Mouse (Mus musculus) ES-Bruce4 (cell line): Measurements from ENCODE around the gene Sec14l1. TPM values are rescaled to one million over a fixed set of nuclear protein-coding genes. Genes with fewer than 3 reads are reported as not detected.

Experiments used
- H3K27ac ChIP-seq: 2 replicates; pipeline ENCODE4 v1.5.1; 2012; ENCODE audit warnings: low read length, inconsistent platforms; ENCODE audit not compliant: insufficient read depth
- H3K27me3 ChIP-seq: 2 replicates; pipeline ENCODE4 v1.6.1; 2012; ENCODE audit warnings: mild to moderate bottlenecking, low read length, inconsistent platforms; ENCODE audit not compliant: control insufficient read depth, poor library complexity, insufficient read depth, severe bottlenecking
- H3K36me3 ChIP-seq: 2 replicates; pipeline ENCODE4 v1.6.1; 2012; ENCODE audit warnings: inconsistent platforms, mild to moderate bottlenecking, low read length, moderate library complexity; ENCODE audit not compliant: control insufficient read depth, poor library complexity, insufficient read depth, severe bottlenecking
- H3K4me1 ChIP-seq: one replicate; pipeline ENCODE4 v1.8.1; 2011; ENCODE audit warnings: low read length; ENCODE audit not compliant: control insufficient read depth, insufficient read depth
- H3K4me3 ChIP-seq: 2 replicates; pipeline ENCODE4 v1.5.1; 2011; ENCODE audit warnings: low read depth, mild to moderate bottlenecking, low read length
- H3K9ac ChIP-seq: 2 replicates; pipeline ENCODE4 v1.6.1; 2012; ENCODE audit warnings: low read depth, mild to moderate bottlenecking, inconsistent platforms; ENCODE audit not compliant: poor library complexity, severe bottlenecking
- H3K9me3 ChIP-seq: replicated peaks from 2 replicates; pipeline ENCODE4 v1.6.1; 2012; ENCODE audit warnings: mild to moderate bottlenecking, low read length, inconsistent platforms; ENCODE audit not compliant: control insufficient read depth, poor library complexity, insufficient read depth, severe bottlenecking
- CTCF ChIP-seq: IDR thresholded peaks from one replicate; pipeline ENCODE4 v1.8.1; 2011; ENCODE audit warnings: low read depth, low read length
- EP300 ChIP-seq: IDR thresholded peaks from 2 replicates; pipeline ENCODE4 v1.6.1; 2011; ENCODE audit warnings: low read depth, low read length; ENCODE audit not compliant: insufficient read depth
- POLR2A ChIP-seq: IDR thresholded peaks from one replicate; pipeline ENCODE4 v1.8.1; 2011; ENCODE audit warnings: low read length; ENCODE audit not compliant: insufficient read depth
- polyA plus RNA-seq: library from polyadenylated mRNA; stranded (reverse); fragments of >200 nt; gene quantifications from 2 replicates; pipeline ENCODE4 v1.2.4, GENCODE M21; 2011; ENCODE audit warnings: low read depth; ENCODE audit not compliant: missing spikeins, insufficient read depth, insufficient read length

Sec14l1 gene
- polyA plus RNA-seq, 1 experiment: 77.7 TPM

GRCm38 (mm10) chr11:117148893-117149685 is 34.1 kb downstream of the Sec14l1 start:
- Histone ChIP-seq H3K9ac (no peak overlapping the region), H3K4me1 (peaks cover 3% of the 10 kb centered on the region), H3K9me3 (no peaks in the 10 kb centered on the region), H3K27me3 (no peaks in the 10 kb centered on the region), H3K27ac (no peak overlapping the region), H3K4me3 (no peak overlapping the region), H3K36me3 (peaks cover 26% of the 10 kb centered on the region)
- TF ChIP-seq POLR2A (no peak), CTCF (no peak), EP300 (no peak)

DNA sequence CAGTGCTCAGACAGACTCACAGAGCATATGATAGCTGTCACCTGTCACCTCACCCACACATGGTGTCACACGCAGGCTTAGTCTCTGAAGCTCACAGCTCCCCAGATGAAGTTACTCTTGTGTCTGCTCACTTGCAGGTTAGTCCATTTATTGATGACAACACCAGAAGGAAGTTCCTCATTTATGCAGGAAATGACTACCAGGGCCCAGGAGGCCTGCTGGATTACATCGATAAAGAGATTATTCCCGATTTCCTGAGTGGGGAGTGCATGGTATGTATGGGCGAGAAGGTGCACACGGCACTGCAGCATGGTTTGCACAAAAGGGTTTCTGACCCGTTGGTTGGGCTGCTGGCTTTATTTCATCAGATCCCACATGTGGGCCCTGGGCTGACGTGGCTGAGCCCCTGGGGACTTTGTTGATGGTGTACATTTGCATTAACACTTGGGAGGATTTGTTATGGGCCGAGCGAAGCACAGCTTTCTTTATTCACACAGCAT is 35.5 kb downstream of the Sec14l1 start:
- no peaks in the 10 kb centered on the region for H3K27me3 ChIP-seq
- H3K36me3 ChIP-seq: peaks cover 15% of the 10 kb centered on the region
- H3K4me3 ChIP-seq: no peak overlapping the region
- no peaks in the 10 kb centered on the region for H3K9me3 ChIP-seq
- H3K9ac ChIP-seq: no peak overlapping the region
- H3K27ac ChIP-seq: no peak overlapping the region
- peaks cover 3% of the 10 kb centered on the region for H3K4me1 ChIP-seq
- TF ChIP-seq CTCF (no peak), POLR2A (no peak), EP300 (no peak)

DNA sequence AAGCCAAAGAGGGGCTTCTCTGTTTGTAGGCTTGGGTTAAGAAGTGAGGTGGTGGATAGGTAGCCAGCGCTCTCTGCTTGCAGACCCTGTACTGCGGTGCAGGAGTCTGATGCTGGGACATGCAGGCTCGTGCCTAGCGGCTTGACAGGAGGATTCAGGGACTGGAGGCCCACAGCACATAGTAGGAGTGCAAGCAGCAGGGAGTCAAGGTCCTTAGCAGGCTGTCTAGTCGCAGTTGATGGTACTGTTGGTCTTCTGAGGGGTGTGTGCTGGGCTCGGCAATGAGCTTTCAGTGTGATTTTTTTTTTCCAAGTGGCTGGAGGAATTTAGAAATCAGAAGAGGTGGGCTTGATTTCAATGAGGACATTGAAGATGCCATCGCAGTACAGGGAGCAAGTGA is 36.5 kb downstream of the Sec14l1 start:
- Histone ChIP-seq H3K9me3 (no peaks in the 10 kb centered on the region), H3K27me3 (no peaks in the 10 kb centered on the region), H3K36me3 (peaks cover 15% of the 10 kb centered on the region), H3K9ac (no peak overlapping the region), H3K4me3 (no peak overlapping the region), H3K27ac (no peak overlapping the region), H3K4me1 (peaks cover 2% of the 10 kb centered on the region)
- TF ChIP-seq CTCF (no peak), POLR2A (no peak), EP300 (no peak)

GRCm38 (mm10) chr11:117152541-117152940 is 37.6 kb downstream of the Sec14l1 start:
- Histone ChIP-seq H3K9me3 (no peaks in the 10 kb centered on the region), H3K9ac (no peak overlapping the region), H3K36me3 (peaks cover 15% of the 10 kb centered on the region), H3K4me3 (no peak overlapping the region), H3K27me3 (no peaks in the 10 kb centered on the region), H3K27ac (no peak overlapping the region), H3K4me1 (peaks cover 2% of the 10 kb centered on the region)
- TF ChIP-seq EP300 (no peak), CTCF (no peak), POLR2A (no peak)

GRCm38 (mm10) chr11:117153553-117153952 is 38.6 kb downstream of the Sec14l1 start:
- no peak for TF ChIP-seq POLR2A
- no peak for TF ChIP-seq EP300
- TF ChIP-seq CTCF: no peak
- H3K9me3 ChIP-seq: no peaks in the 10 kb centered on the region
- peaks cover 7% of the 10 kb centered on the region for H3K36me3 ChIP-seq
- no peaks in the 10 kb centered on the region for H3K27me3 ChIP-seq
- peaks cover 2% of the 10 kb centered on the region for H3K4me1 ChIP-seq
- H3K4me3 ChIP-seq: no peak overlapping the region
- no peak overlapping the region for H3K27ac ChIP-seq
- no peak overlapping the region for H3K9ac ChIP-seq
